Mouse (Mus musculus) thymus, adult 2 months (tissue): Measurements from ENCODE around the gene Rabep2. TPM values are rescaled to one million over a fixed set of nuclear protein-coding genes. Genes with fewer than 3 reads are reported as not detected.
A peak's percentile ranks its signal among the peaks of the same experiment; 100 is the strongest.
"Not testable (repeated sequence)": the region's sequence is repeated elsewhere in the genome, so short reads cannot be mapped to it uniquely, and the experiment has no call there.

Experiments
- DNase-seq: peaks from one replicate; pipeline ENCODE4 v3.0.0; 2021
- H3K27ac ChIP-seq: fragments of 200-500 bp; 2 replicates; pipeline ENCODE4 v1.5.1; 2012; ENCODE audit warnings: low read length, control low read depth; ENCODE audit not compliant: control insufficient read depth, insufficient read depth
- H3K27me3 ChIP-seq: fragments of 200-500 bp; 2 replicates; pipeline ENCODE4 v1.6.1; 2012; ENCODE audit warnings: mild to moderate bottlenecking, low read length, moderate library complexity, mixed read lengths; ENCODE audit not compliant: control insufficient read depth, insufficient read depth
- H3K36me3 ChIP-seq: fragments of 200-500 bp; 2 replicates; pipeline ENCODE4 v1.6.1; 2012; ENCODE audit warnings: mild to moderate bottlenecking, low read length, moderate library complexity; ENCODE audit not compliant: control insufficient read depth, insufficient read depth
- H3K4me1 ChIP-seq: fragments of 200-500 bp; replicated peaks from 2 replicates; pipeline ENCODE4 v1.6.1; 2012; ENCODE audit warnings: low read length; ENCODE audit not compliant: control insufficient read depth, insufficient read depth
- H3K4me3 ChIP-seq: fragments of 200-500 bp; 2 replicates; pipeline ENCODE4 v1.5.1; 2012; ENCODE audit warnings: mild to moderate bottlenecking, low read length, control low read depth, moderate library complexity; ENCODE audit not compliant: control insufficient read depth, insufficient read depth
- CTCF ChIP-seq: fragments of 200-500 bp; IDR thresholded peaks from 2 replicates; pipeline ENCODE4 v1.5.1; 2012; ENCODE audit warnings: mild to moderate bottlenecking, control low read depth, low read length, moderate library complexity, borderline replicate concordance; ENCODE audit not compliant: control insufficient read depth, poor library complexity, insufficient read depth; ENCODE audit errors: extremely low read depth
- POLR2A ChIP-seq: fragments of 200-500 bp; IDR thresholded peaks from 2 replicates; pipeline ENCODE4 v1.6.1; 2012; ENCODE audit warnings: mild to moderate bottlenecking, low read length, control low read depth, moderate library complexity; ENCODE audit not compliant: control insufficient read depth, poor library complexity, insufficient read depth; ENCODE audit errors: extremely low read depth
- WGBS: fragments of 180-500 bp; shearing (Covaris S2); methylation state at CpG from one replicate; pipeline ENCODE4 v1.1.7; 2018; 5-methylcytosine and 5-hydroxymethylcytosine counted together
- polyA plus RNA-seq: library from polyadenylated mRNA; depleted of rRNA; stranded (reverse); fragments of >200 nt; gene quantifications from 2 replicates; pipeline ENCODE4 v1.2.3, GENCODE M21; 2012

The Rabep2 gene
- polyA plus RNA-seq, 1 experiment, result 27.6 TPM

DNA sequence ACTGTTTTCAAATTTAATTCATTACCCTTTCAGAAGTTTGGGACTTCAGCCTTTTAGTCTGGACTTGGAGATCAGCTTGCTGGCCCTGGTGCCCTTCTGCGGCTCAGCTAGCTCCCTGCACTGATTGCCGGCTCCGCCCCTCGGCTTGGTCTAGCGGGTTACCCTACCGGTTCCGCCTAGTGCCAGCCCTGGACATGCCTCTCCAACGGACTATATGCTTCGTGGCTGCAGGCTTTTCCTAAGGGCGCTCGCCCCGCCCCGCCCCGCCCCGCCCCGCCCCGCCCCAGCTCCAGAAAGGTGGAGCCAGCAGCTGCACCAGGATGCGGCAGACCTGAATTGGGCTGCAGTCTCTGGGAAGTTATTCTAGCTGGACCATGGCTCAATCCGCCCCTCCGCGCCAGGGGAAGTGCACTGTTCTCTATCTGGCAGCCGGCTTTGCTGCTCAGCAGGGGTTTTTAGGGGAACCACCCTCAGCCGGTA, 53.9 kb downstream of the Rabep2 start:
- peak overlapping the region; percentile 48 for H3K4me3 ChIP-seq
- DNase-seq, result peak; percentile 38
- peaks cover 8% of the 10 kb centered on the region for H3K4me1 ChIP-seq
- WGBS, result 1% methylated on average over 23 of the region's 23 CpGs
- no peaks in the 10 kb centered on the region for H3K36me3 ChIP-seq
- TF ChIP-seq CTCF, result no peak
- no peak overlapping the region for H3K27ac ChIP-seq
- H3K27me3 ChIP-seq, result no peaks in the 10 kb centered on the region

- DNase-seq, result peak; percentile 94
Observed at GRCm38 (mm10) chr7:126487052-126487483, 58.5 kb downstream of the Rabep2 start, which contains the start of gene Tufm. Tufm (plus strand) TSS chr7:126487361.

GRCm38 (mm10) chr7:126487617-126488385, 59.2 kb downstream of the Rabep2 start:
- Histone ChIP-seq H3K4me3 (peak overlapping the region; percentile 70), H3K4me1 (peaks cover 11% of the 10 kb centered on the region), H3K36me3 (peaks cover 22% of the 10 kb centered on the region)
- H3K27me3 ChIP-seq, DNase-seq, H3K27ac ChIP-seq: not testable (repeated sequence)
- WGBS, result 10% methylated on average over 25 of the region's 25 CpGs

More at GRCm38 (mm10) chr7:126487052-126487483, 58.5 kb downstream of the Rabep2 start, which contains the start of gene Tufm:
- H3K27ac ChIP-seq, result peak within 1 kb of the TSS; percentile 68
- H3K4me1 ChIP-seq, result peaks cover 15% of the 10 kb centered on the region
- TF ChIP-seq POLR2A (no peak), CTCF (peak; percentile 57; the same call in 1 of the 2 replicates)
- H3K36me3 ChIP-seq, result peaks cover 15% of the 10 kb centered on the region
- H3K27me3 ChIP-seq, result no peaks in the 10 kb centered on the region
- WGBS, result under 1% methylated on average over 32 of the region's 32 CpGs
- H3K4me3 ChIP-seq, result peak within 1 kb of the TSS; percentile 70

GRCm38 (mm10) chr7:126491005-126491404, 62.4 kb downstream of the Rabep2 start:
- DNase-seq, result no peak
- H3K4me3 ChIP-seq, result no peak overlapping the region
- H3K27ac ChIP-seq, result no peak overlapping the region
- H3K36me3 ChIP-seq, result peaks cover 54% of the 10 kb centered on the region
- H3K27me3 ChIP-seq, result no peaks in the 10 kb centered on the region
- TF ChIP-seq CTCF (no peak), POLR2A (no peak)
- 87% methylated on average over 1 of the region's 1 CpGs for WGBS
- peaks cover 11% of the 10 kb centered on the region for H3K4me1 ChIP-seq

GRCm38 (mm10) chr7:126491973-126492372, 63.4 kb downstream of the Rabep2 start:
- WGBS, result 93% methylated on average over 11 of the region's 11 CpGs
- Histone ChIP-seq H3K4me3 (no peak overlapping the region), H3K27me3 (no peaks in the 10 kb centered on the region), H3K36me3 (peaks cover 64% of the 10 kb centered on the region), H3K4me1 (peaks cover 7% of the 10 kb centered on the region), H3K27ac (no peak overlapping the region)
- no peak for DNase-seq
- TF ChIP-seq CTCF (no peak), POLR2A (no peak)

GRCm38 (mm10) chr7:126494120-126494519, 65.6 kb downstream of the Rabep2 start:
- H3K27ac ChIP-seq, result no peak overlapping the region
- 95% methylated on average over 6 of the region's 6 CpGs for WGBS
- no peak for DNase-seq
- peaks cover 86% of the 10 kb centered on the region for H3K36me3 ChIP-seq
- no peaks in the 10 kb centered on the region; the same call in 1 of the 2 replicates for H3K4me1 ChIP-seq
- no peak overlapping the region for H3K4me3 ChIP-seq
- TF ChIP-seq CTCF (no peak), POLR2A (no peak)
- H3K27me3 ChIP-seq, result no peaks in the 10 kb centered on the region

DNA sequence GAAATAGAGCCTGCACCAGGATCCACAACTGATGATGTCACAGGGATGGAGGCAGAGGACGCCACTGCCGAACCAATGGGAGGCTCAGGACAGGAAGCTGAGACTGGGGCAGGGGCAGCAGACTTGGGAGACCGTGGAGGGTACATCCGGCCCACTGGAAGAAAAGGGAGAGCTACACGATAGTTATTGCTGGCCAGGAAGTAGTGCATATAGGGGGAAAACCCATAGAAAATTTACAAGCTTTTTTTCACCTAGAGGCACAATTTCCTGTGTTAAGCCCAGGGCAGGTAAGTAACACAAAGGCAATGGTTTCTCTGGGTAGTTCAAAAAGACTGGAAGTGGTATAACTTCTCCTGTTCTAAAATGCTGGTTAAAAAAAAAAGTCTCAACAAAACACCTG, 67.9 kb downstream of the Rabep2 start:
- Histone ChIP-seq H3K27me3 (no peaks in the 10 kb centered on the region), H3K36me3 (peaks cover 97% of the 10 kb centered on the region), H3K4me3 (no peak overlapping the region), H3K27ac (no peak overlapping the region), H3K4me1 (peaks cover 2% of the 10 kb centered on the region; the same call in 1 of the 2 replicates)
- WGBS, result 95% methylated on average over 5 of the region's 5 CpGs
- no peak for DNase-seq
- TF ChIP-seq POLR2A (no peak), CTCF (no peak)
